Mouse (Mus musculus) midbrain, embryonic 15.5 days (tissue): ENCODE data around the gene Spata2. TPM values are rescaled to one million over a fixed set of nuclear protein-coding genes. Genes with fewer than 3 reads are reported as not detected.

Experiments
- ATAC-seq: fragments of 200-750 bp; cut with Nextera tagmentation; replicated peaks from 2 replicates; pipeline ENCODE4 v1.8.0; 2017; ENCODE audit warnings: moderate TSS enrichment
- H3K27ac ChIP-seq: fragments of 300-500 bp; sonication (generic); 2 replicates; pipeline ENCODE4 v1.5.1; 2015; ENCODE audit warnings: mild to moderate bottlenecking, inconsistent platforms
- H3K27me3 ChIP-seq: fragments of 300-500 bp; sonication (generic); replicated peaks from 2 replicates; pipeline ENCODE4 v1.6.1; 2015; ENCODE audit warnings: inconsistent platforms
- H3K36me3 ChIP-seq: fragments of 300-500 bp; sonication (generic); replicated peaks from 2 replicates; pipeline ENCODE4 v1.6.1; 2015; ENCODE audit warnings: inconsistent platforms
- H3K4me1 ChIP-seq: fragments of 300-500 bp; sonication (generic); 2 replicates; pipeline ENCODE4 v1.6.1; 2015; ENCODE audit warnings: inconsistent platforms
- H3K4me2 ChIP-seq: fragments of 300-500 bp; sonication (generic); 2 replicates; pipeline ENCODE4 v1.6.1; 2015; ENCODE audit warnings: inconsistent platforms, mild to moderate bottlenecking, moderate library complexity
- H3K4me3 ChIP-seq: fragments of 300-500 bp; sonication (generic); 2 replicates; pipeline ENCODE4 v1.5.1; 2015; ENCODE audit warnings: mild to moderate bottlenecking, inconsistent platforms
- H3K9ac ChIP-seq: fragments of 300-500 bp; sonication (generic); 2 replicates; pipeline ENCODE4 v1.6.1; 2015; ENCODE audit warnings: mild to moderate bottlenecking, inconsistent platforms
- H3K9me3 ChIP-seq: fragments of 300-500 bp; sonication (generic); 2 replicates; pipeline ENCODE4 v1.6.1; 2016; ENCODE audit warnings: inconsistent platforms
- WGBS: fragments of 180-500 bp; shearing (Covaris S2); methylation state at CpG from one replicate; pipeline ENCODE4 v1.1.7; 2015; ENCODE audit warnings: mixed read lengths; 5-methylcytosine and 5-hydroxymethylcytosine counted together
- polyA plus RNA-seq: library from polyadenylated mRNA; unstranded; fragments of >200 nt; fragmentation: Nextera tagmentation; extraction: Ambion mirVana; gene quantifications from 2 replicates; pipeline ENCODE4 v1.2.1, GENCODE M21; 2015

Spata2 gene
- polyA plus RNA-seq, 1 experiment from 2014 or later = 34.3 TPM

GRCm38 (mm10) chr2:167471585-167471984, 21.1 kb downstream of the Spata2 start:
- H3K36me3 ChIP-seq = peaks cover 16% of the 10 kb centered on the region; the same call in 1 of the 2 replicates
- no peaks in the 10 kb centered on the region for H3K9me3 ChIP-seq
- no peak overlapping the region for H3K9ac ChIP-seq
- no peak overlapping the region for H3K4me3 ChIP-seq
- no peak for ATAC-seq
- no peak overlapping the region for H3K27ac ChIP-seq
- peaks cover 13% of the 10 kb centered on the region for H3K4me1 ChIP-seq
- no peaks in the 10 kb centered on the region for H3K27me3 ChIP-seq
- H3K4me2 ChIP-seq = no peak overlapping the region
- WGBS = 92% methylated on average over 6 of the region's 6 CpGs

GRCm38 (mm10) chr2:167470611-167471010, 22.1 kb downstream of the Spata2 start:
- 96% methylated on average over 3 of the region's 3 CpGs for WGBS
- no peak overlapping the region for H3K9ac ChIP-seq
- no peak for ATAC-seq
- no peaks in the 10 kb centered on the region for H3K9me3 ChIP-seq
- no peak overlapping the region for H3K27ac ChIP-seq
- H3K4me2 ChIP-seq = no peak overlapping the region
- H3K27me3 ChIP-seq = no peaks in the 10 kb centered on the region
- H3K4me1 ChIP-seq = peaks cover 3% of the 10 kb centered on the region
- peaks cover 23% of the 10 kb centered on the region for H3K36me3 ChIP-seq
- no peak overlapping the region for H3K4me3 ChIP-seq

DNA sequence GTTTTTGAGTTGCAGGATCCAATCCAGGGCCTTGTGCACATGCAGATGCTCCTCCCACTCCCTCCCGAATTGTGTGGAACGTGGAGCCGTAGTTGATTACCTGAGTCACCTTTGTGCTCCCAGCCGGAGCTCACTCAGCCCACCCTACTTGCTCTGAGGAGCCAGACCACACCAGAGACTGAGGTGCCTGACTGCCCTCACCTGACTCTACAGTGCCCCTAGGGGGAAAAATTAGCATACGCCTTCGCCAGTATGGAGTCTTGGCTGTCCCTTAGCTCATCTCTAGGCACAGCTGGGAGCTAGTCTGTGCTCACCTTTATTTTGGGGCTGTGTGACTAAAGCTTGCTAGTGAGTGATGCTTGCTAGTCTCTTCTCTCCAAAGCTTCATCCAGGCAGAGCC, 24.2 kb downstream of the Spata2 start:
- Histone ChIP-seq H3K4me1 (no peaks in the 10 kb centered on the region), H3K4me2 (no peak overlapping the region), H3K9ac (no peak overlapping the region), H3K4me3 (no peak overlapping the region), H3K36me3 (peaks cover 23% of the 10 kb centered on the region), H3K27ac (no peak overlapping the region), H3K9me3 (no peaks in the 10 kb centered on the region), H3K27me3 (no peaks in the 10 kb centered on the region)
- 85% methylated on average over 6 of the region's 6 CpGs for WGBS
- no peak for ATAC-seq

DNA sequence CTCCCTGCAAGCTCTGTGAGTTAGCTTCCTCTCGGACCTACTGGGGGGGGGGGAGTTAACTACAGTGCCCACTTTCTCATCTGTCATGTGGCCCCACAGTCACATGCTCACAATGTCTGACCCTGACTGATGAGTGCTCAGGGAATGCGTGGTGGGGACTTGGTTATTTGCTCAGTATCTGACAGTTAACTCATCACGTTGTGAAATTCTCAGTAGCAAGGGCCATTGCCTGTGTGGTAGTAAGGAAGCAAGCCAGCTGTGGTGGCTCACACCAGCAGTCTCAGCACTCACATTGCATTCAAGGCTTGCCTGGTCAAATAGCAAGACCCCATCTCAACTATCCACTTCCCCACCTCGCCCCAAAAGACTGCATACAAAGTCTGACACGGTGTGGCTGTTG, 25.5 kb downstream of the Spata2 start:
- WGBS = 90% methylated on average over 5 of the region's 5 CpGs
- H3K4me2 ChIP-seq = no peak overlapping the region
- no peak overlapping the region for H3K9ac ChIP-seq
- no peak overlapping the region for H3K27ac ChIP-seq
- no peaks in the 10 kb centered on the region for H3K4me1 ChIP-seq
- H3K9me3 ChIP-seq = no peaks in the 10 kb centered on the region
- ATAC-seq = no peak
- H3K4me3 ChIP-seq = no peak overlapping the region
- peaks cover 23% of the 10 kb centered on the region for H3K36me3 ChIP-seq
- H3K27me3 ChIP-seq = no peaks in the 10 kb centered on the region

- no peaks in the 10 kb centered on the region for H3K9me3 ChIP-seq
- peaks cover 23% of the 10 kb centered on the region for H3K36me3 ChIP-seq
- WGBS = 86% methylated on average over 3 of the region's 3 CpGs
- H3K4me1 ChIP-seq = no peaks in the 10 kb centered on the region
- H3K27ac ChIP-seq = no peak overlapping the region
- H3K4me3 ChIP-seq = no peak overlapping the region
- H3K9ac ChIP-seq = no peak overlapping the region
- no peak for ATAC-seq
- H3K27me3 ChIP-seq = no peaks in the 10 kb centered on the region
- no peak overlapping the region for H3K4me2 ChIP-seq
Measured at GRCm38 (mm10) chr2:167465951-167466350, 26.7 kb downstream of the Spata2 start.

DNA sequence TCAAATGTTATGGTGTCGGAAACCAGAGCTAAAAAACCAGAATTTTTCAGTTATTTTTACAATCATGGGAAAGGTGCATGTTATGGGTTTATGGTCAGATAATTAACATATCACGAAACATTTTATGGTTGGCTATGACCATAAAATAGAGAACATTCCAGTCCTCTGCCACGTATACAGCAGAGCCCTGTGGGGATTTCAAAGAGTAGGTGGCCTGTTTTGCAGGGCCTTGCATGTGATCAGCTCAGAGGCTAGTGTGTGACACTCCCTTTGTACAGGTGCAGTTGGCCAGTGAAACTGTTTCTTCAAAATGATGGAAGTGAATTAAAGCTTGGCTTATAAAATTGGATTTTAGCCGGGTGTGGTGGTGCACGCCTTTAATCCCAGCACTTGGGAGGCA, 28.9 kb downstream of the Spata2 start:
- Histone ChIP-seq H3K36me3 (peaks cover 13% of the 10 kb centered on the region), H3K4me3 (no peak overlapping the region), H3K4me1 (no peaks in the 10 kb centered on the region), H3K9me3 (no peaks in the 10 kb centered on the region), H3K27ac (no peak overlapping the region), H3K9ac (no peak overlapping the region), H3K4me2 (no peak overlapping the region), H3K27me3 (no peaks in the 10 kb centered on the region)
- no peak for ATAC-seq
- 95% methylated on average over 5 of the region's 5 CpGs for WGBS

DNA sequence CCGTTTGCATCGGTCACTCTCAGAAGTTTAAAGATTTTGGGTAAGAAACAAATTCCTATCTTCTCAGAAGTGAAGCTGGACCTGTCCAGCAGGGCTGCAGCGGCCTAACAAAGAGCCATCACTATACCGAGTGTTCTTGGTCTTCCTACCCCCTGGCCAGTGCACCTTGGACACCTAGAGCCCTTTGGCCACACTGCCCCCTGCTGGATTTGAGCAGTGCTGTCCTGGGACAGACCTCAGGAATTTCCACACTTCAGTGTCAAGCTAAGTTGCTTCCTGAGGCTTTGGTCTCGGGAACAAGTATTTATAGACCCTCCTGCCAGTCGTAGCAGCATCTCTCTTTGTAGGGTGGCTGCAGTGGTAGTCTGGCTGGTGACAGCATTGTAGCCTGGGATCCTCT, 29.7 kb downstream of the Spata2 start:
- no peak for ATAC-seq
- Histone ChIP-seq H3K27me3 (no peaks in the 10 kb centered on the region), H3K4me1 (no peaks in the 10 kb centered on the region), H3K27ac (no peak overlapping the region), H3K4me3 (no peak overlapping the region), H3K9me3 (no peaks in the 10 kb centered on the region), H3K9ac (no peak overlapping the region), H3K36me3 (peaks cover 14% of the 10 kb centered on the region), H3K4me2 (no peak overlapping the region)
- 63% methylated on average over 6 of the region's 6 CpGs for WGBS

GRCm38 (mm10) chr2:167459071-167459865, 33.4 kb downstream of the Spata2 start:
- no peak overlapping the region for H3K4me3 ChIP-seq
- H3K9me3 ChIP-seq = no peaks in the 10 kb centered on the region
- 95% methylated on average over 6 of the region's 6 CpGs for WGBS
- no peak overlapping the region for H3K27ac ChIP-seq
- H3K27me3 ChIP-seq = no peaks in the 10 kb centered on the region
- ATAC-seq = no peak
- no peaks in the 10 kb centered on the region for H3K4me1 ChIP-seq
- no peak overlapping the region for H3K4me2 ChIP-seq
- H3K9ac ChIP-seq = no peak overlapping the region
- peaks cover 12% of the 10 kb centered on the region; the same call in 1 of the 2 replicates for H3K36me3 ChIP-seq

DNA sequence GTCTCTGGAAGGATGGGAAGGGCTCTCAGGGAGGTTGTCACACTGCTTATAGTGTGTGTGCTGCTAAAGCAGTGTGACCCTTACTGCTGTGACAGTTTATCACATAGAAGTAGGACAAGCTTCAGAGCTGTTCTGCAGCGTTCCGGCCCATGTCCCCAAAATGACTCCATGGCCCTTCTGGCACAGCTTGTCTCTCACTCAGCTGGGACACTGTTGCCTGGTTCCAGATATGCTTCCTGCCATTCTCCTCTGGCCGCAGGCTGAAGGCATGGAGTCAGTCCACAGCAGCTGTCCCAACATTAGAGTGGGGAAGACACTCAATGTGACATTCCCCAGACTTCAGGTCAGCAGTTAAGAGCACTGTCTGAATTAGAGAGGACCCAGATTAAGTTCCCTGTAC, 34.1 kb downstream of the Spata2 start:
- Histone ChIP-seq H3K9me3 (no peaks in the 10 kb centered on the region), H3K4me3 (no peak overlapping the region), H3K27ac (no peak overlapping the region), H3K36me3 (peaks cover 12% of the 10 kb centered on the region; the same call in 1 of the 2 replicates), H3K4me1 (no peaks in the 10 kb centered on the region), H3K9ac (no peak overlapping the region), H3K27me3 (no peaks in the 10 kb centered on the region), H3K4me2 (no peak overlapping the region)
- ATAC-seq = no peak
- 94% methylated on average over 3 of the region's 3 CpGs for WGBS

DNA sequence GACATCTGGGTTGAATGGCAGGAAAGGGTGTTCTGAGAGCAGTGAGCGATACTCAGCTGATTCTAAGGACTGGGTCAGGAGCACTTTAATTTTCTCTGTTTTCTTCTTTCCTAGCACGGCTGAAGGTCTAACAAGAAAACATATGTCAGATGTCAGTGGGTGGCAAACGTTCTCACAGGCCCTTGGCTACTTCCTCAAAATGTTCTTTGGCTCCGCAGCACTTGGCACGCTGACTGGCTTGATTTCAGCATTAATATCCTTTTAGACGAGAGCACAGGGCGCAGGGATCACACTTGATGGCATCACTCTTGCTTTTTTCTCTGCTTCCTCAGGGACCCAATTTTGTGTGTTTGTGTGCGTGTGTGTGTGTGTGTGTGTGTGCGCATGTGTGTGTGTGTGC, 35.5 kb downstream of the Spata2 start:
- H3K9me3 ChIP-seq = no peaks in the 10 kb centered on the region
- no peak for ATAC-seq
- H3K4me3 ChIP-seq = no peak overlapping the region
- H3K4me1 ChIP-seq = no peaks in the 10 kb centered on the region
- WGBS = 91% methylated on average over 7 of the region's 9 CpGs
- no peak overlapping the region for H3K4me2 ChIP-seq
- H3K36me3 ChIP-seq = peaks cover 12% of the 10 kb centered on the region; the same call in 1 of the 2 replicates
- H3K27me3 ChIP-seq = no peaks in the 10 kb centered on the region
- H3K9ac ChIP-seq = no peak overlapping the region
- no peak overlapping the region for H3K27ac ChIP-seq

- no peak overlapping the region for H3K4me3 ChIP-seq
- 86% methylated on average over 5 of the region's 5 CpGs for WGBS
- no peak overlapping the region for H3K9ac ChIP-seq
- peaks cover 12% of the 10 kb centered on the region; the same call in 1 of the 2 replicates for H3K36me3 ChIP-seq
- no peak overlapping the region for H3K27ac ChIP-seq
- no peaks in the 10 kb centered on the region for H3K27me3 ChIP-seq
- no peaks in the 10 kb centered on the region for H3K4me1 ChIP-seq
- no peak overlapping the region for H3K4me2 ChIP-seq
- no peak for ATAC-seq
- H3K9me3 ChIP-seq = no peaks in the 10 kb centered on the region
Measured at GRCm38 (mm10) chr2:167456361-167457020, 36.2 kb downstream of the Spata2 start.

- Histone ChIP-seq H3K4me3 (no peak overlapping the region), H3K4me1 (no peaks in the 10 kb centered on the region), H3K9me3 (no peaks in the 10 kb centered on the region), H3K27me3 (no peaks in the 10 kb centered on the region), H3K36me3 (peaks cover 23% of the 10 kb centered on the region), H3K27ac (no peak overlapping the region), H3K9ac (no peak overlapping the region), H3K4me2 (no peak overlapping the region)
- ATAC-seq = no peak
- WGBS = 79% methylated on average over 3 of the region's 3 CpGs
Measured at GRCm38 (mm10) chr2:167453814-167454213, 38.9 kb downstream of the Spata2 start.

- no peak overlapping the region for H3K4me2 ChIP-seq
- H3K27ac ChIP-seq = no peak overlapping the region
- H3K4me3 ChIP-seq = no peak overlapping the region
- peaks cover 17% of the 10 kb centered on the region for H3K36me3 ChIP-seq
- no peaks in the 10 kb centered on the region for H3K9me3 ChIP-seq
- no peaks in the 10 kb centered on the region for H3K4me1 ChIP-seq
- H3K9ac ChIP-seq = no peak overlapping the region
- 92% methylated on average over 8 of the region's 8 CpGs for WGBS
- ATAC-seq = no peak
- no peaks in the 10 kb centered on the region for H3K27me3 ChIP-seq
Measured at GRCm38 (mm10) chr2:167450647-167451046, 42.0 kb downstream of the Spata2 start.
